Mouse (Mus musculus) midbrain, embryonic 15.5 days (tissue): ENCODE measurements around the gene Sirpb1a. TPM values are rescaled to one million over a fixed set of nuclear protein-coding genes. Genes with fewer than 3 reads are reported as not detected.
"Not testable (repeated sequence)": the region's sequence is repeated elsewhere in the genome, so short reads cannot be mapped to it uniquely, and the experiment has no call there.

ENCODE experiments used
- ATAC-seq: fragments of 200-750 bp; cut with Nextera tagmentation; replicated peaks from 2 replicates; pipeline ENCODE4 v1.8.0; 2017; ENCODE audit warnings: moderate TSS enrichment
- H3K27ac ChIP-seq: fragments of 300-500 bp; sonication (generic); 2 replicates; pipeline ENCODE4 v1.5.1; 2015; ENCODE audit warnings: mild to moderate bottlenecking, inconsistent platforms
- H3K27me3 ChIP-seq: fragments of 300-500 bp; sonication (generic); replicated peaks from 2 replicates; pipeline ENCODE4 v1.6.1; 2015; ENCODE audit warnings: inconsistent platforms
- H3K36me3 ChIP-seq: fragments of 300-500 bp; sonication (generic); replicated peaks from 2 replicates; pipeline ENCODE4 v1.6.1; 2015; ENCODE audit warnings: inconsistent platforms
- H3K4me1 ChIP-seq: fragments of 300-500 bp; sonication (generic); 2 replicates; pipeline ENCODE4 v1.6.1; 2015; ENCODE audit warnings: inconsistent platforms
- H3K4me2 ChIP-seq: fragments of 300-500 bp; sonication (generic); 2 replicates; pipeline ENCODE4 v1.6.1; 2015; ENCODE audit warnings: inconsistent platforms, mild to moderate bottlenecking, moderate library complexity
- H3K4me3 ChIP-seq: fragments of 300-500 bp; sonication (generic); 2 replicates; pipeline ENCODE4 v1.5.1; 2015; ENCODE audit warnings: mild to moderate bottlenecking, inconsistent platforms
- H3K9ac ChIP-seq: fragments of 300-500 bp; sonication (generic); 2 replicates; pipeline ENCODE4 v1.6.1; 2015; ENCODE audit warnings: mild to moderate bottlenecking, inconsistent platforms
- H3K9me3 ChIP-seq: fragments of 300-500 bp; sonication (generic); 2 replicates; pipeline ENCODE4 v1.6.1; 2016; ENCODE audit warnings: inconsistent platforms
- WGBS: fragments of 180-500 bp; shearing (Covaris S2); methylation state at CpG from one replicate; pipeline ENCODE4 v1.1.7; 2015; ENCODE audit warnings: mixed read lengths; 5-methylcytosine and 5-hydroxymethylcytosine counted together
- polyA plus RNA-seq: library from polyadenylated mRNA; unstranded; fragments of >200 nt; fragmentation: Nextera tagmentation; extraction: Ambion mirVana; gene quantifications from 2 replicates; pipeline ENCODE4 v1.2.1, GENCODE M21; 2015

Gene Sirpb1a
- not detected in 2 replicates for polyA plus RNA-seq

GRCm38 (mm10) chr3:15426447-15426846 lies at the start of gene Sirpb1a:
Sirpb1a (minus strand) TSS chr3:15426520.
- H3K4me3 ChIP-seq, H3K4me2 ChIP-seq, H3K4me1 ChIP-seq, ATAC-seq, H3K36me3 ChIP-seq, H3K27ac ChIP-seq, H3K9ac ChIP-seq, H3K27me3 ChIP-seq, H3K9me3 ChIP-seq: not testable (repeated sequence)
- WGBS = 98% methylated on average over 1 of the region's 1 CpGs

DNA sequence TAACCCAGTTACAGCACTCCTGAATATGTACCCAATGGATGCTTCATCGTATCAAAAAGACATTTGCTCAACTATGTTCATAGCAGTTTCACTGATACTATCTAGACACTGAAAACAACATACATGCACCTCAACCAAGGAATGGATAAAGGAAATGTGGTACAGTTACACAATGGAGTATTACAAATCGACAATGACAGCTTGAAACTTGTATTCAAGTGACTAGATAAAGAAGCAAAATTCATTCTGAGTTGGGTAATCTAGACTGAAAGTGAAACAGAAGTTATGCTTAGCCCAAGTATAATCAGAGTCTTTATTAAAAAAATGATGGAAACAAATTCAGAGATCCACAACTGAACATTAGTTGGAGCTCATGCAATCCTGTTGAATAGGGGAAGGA lies 48.5 kb upstream of the Sirpb1a start:
- not testable (repeated sequence) for H3K4me1 ChIP-seq, H3K36me3 ChIP-seq, H3K27ac ChIP-seq, H3K9me3 ChIP-seq, H3K4me2 ChIP-seq, H3K9ac ChIP-seq, H3K27me3 ChIP-seq, ATAC-seq, H3K4me3 ChIP-seq
- 71% methylated on average over 2 of the region's 2 CpGs for WGBS

DNA sequence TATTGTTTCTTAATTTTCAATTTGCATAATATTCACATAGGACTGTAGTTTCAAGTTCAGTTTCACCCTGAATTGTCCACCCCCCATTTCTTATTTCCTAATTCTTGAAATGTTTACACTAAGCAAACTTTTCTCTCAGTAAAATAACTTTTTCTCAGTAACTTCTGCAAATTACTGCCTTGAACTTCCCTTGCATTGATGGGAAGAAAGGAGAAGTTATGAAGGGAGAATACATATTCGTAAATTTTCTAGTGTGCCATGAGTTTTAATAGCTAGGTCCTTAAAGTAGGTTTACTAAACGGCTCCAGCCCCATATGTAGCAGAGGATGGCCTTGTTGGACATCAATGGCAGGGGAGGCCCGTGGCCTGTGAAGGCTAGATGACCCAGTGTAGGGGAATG lies 43.8 kb upstream of the Sirpb1a start:
- H3K9ac ChIP-seq, ATAC-seq: not testable (repeated sequence)

GRCm38 (mm10) chr3:15443936-15444335 lies 17.6 kb upstream of the Sirpb1a start:
- ATAC-seq, H3K27me3 ChIP-seq, H3K4me1 ChIP-seq, H3K4me3 ChIP-seq, H3K9me3 ChIP-seq, H3K4me2 ChIP-seq, H3K27ac ChIP-seq, H3K36me3 ChIP-seq, H3K9ac ChIP-seq: not testable (repeated sequence)
- WGBS = 82% methylated on average over 1 of the region's 1 CpGs

More for the DNA sequence above, 43.8 kb upstream of the Sirpb1a start:
- not testable (repeated sequence) for H3K4me1 ChIP-seq, H3K36me3 ChIP-seq, H3K27ac ChIP-seq, H3K4me2 ChIP-seq, H3K27me3 ChIP-seq, H3K4me3 ChIP-seq, H3K9me3 ChIP-seq
- WGBS = 83% methylated on average over 2 of the region's 3 CpGs

DNA sequence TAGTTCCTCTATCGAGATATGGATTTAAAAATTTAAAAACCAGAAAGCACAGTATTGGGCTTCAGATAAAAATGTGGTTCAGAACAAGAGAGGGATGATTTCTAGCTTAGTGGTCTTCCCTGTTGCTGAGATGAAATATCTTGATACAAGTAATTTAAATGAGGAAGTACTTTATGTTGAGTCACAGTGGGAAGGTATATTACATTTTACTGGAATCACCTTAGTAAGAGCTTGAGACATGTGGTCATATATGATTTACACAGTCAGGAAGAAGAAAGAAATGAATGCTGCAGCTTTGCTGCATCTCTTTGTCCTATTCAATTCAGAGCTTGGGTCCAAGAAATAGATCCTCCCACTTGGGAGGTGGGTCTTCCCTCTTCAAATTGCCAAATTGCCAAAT lies 13.5 kb upstream of the Sirpb1a start:
- not testable (repeated sequence) for H3K27ac ChIP-seq, H3K27me3 ChIP-seq, H3K9me3 ChIP-seq, H3K4me2 ChIP-seq, H3K4me3 ChIP-seq, H3K4me1 ChIP-seq, H3K9ac ChIP-seq, H3K36me3 ChIP-seq, ATAC-seq
- WGBS = 70% methylated on average over 1 of the region's 1 CpGs

GRCm38 (mm10) chr3:15427917-15428316 lies 1.6 kb upstream of the Sirpb1a start:
- no peaks in the 10 kb centered on the region for H3K27me3 ChIP-seq
- no peak for ATAC-seq

DNA sequence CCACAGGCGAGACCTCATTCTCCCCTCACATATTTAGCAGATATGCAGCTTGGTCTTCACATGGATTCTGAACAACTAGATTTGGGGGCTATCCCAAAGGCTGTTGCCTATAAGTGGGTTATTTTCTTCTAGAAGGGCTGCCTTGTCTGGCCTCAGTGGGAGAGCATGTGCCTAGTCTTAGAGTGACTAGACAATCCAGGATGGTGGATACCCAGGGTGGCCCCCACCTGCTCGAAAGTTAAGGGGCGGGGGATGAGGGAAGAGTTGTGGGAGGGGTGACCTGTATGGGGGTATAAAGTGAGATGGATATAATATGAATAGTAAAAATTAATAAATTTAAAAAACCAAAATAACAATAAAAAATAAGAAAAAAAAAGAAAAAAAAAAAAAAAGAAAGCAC lies 70.6 kb downstream of the Sirpb1a start:
- not testable (repeated sequence) for H3K9ac ChIP-seq, H3K27ac ChIP-seq, H3K36me3 ChIP-seq, H3K9me3 ChIP-seq, ATAC-seq, H3K4me2 ChIP-seq, H3K27me3 ChIP-seq, H3K4me3 ChIP-seq, H3K4me1 ChIP-seq
- 79% methylated on average over 3 of the region's 3 CpGs for WGBS

More at GRCm38 (mm10) chr3:15427917-15428316, 1.6 kb upstream of the Sirpb1a start:
- H3K4me2 ChIP-seq = no peak overlapping the region
- no peaks in the 10 kb centered on the region for H3K4me1 ChIP-seq
- no peaks in the 10 kb centered on the region for H3K36me3 ChIP-seq
- H3K4me3 ChIP-seq = no peak overlapping the region
- no peaks in the 10 kb centered on the region for H3K9me3 ChIP-seq
- no peak overlapping the region for H3K27ac ChIP-seq
- 64% methylated on average over 1 of the region's 1 CpGs for WGBS
- H3K9ac ChIP-seq = no peak overlapping the region

GRCm38 (mm10) chr3:15350318-15350717 lies 76.0 kb downstream of the Sirpb1a start:
- 93% methylated on average over 1 of the region's 2 CpGs for WGBS
- not testable (repeated sequence) for H3K9me3 ChIP-seq, H3K36me3 ChIP-seq, ATAC-seq, H3K27me3 ChIP-seq, H3K4me2 ChIP-seq, H3K4me3 ChIP-seq, H3K9ac ChIP-seq, H3K27ac ChIP-seq, H3K4me1 ChIP-seq

DNA sequence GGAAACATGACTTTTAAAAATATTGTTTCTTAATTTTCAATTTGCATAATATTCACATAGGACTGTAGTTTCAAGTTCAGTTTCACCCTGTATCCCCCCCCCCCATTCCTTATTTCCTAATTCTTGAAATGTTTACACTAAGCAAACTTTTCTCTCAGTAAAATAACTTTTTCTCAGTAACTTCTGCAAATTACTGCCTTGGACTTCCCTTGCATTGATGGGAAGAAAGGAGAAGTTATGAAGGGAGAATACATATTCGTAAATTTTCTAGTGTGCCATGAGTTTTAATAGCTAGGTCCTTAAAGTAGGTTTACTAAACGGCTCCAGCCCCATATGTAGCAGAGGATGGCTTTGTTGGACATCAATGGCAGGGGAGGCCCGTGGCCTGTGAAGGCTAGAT lies 80.7 kb downstream of the Sirpb1a start:
- not testable (repeated sequence) for H3K36me3 ChIP-seq, H3K9me3 ChIP-seq, H3K27ac ChIP-seq, ATAC-seq, H3K4me1 ChIP-seq, H3K9ac ChIP-seq, H3K4me2 ChIP-seq, H3K4me3 ChIP-seq, H3K27me3 ChIP-seq
- 60% methylated on average over 3 of the region's 3 CpGs for WGBS

- H3K9me3 ChIP-seq = no peaks in the 10 kb centered on the region
- H3K9ac ChIP-seq = no peak overlapping the region
- WGBS = 83% methylated on average over 1 of the region's 1 CpGs
- H3K4me2 ChIP-seq = no peak overlapping the region
- no peak overlapping the region for H3K27ac ChIP-seq
- no peak for ATAC-seq
- H3K27me3 ChIP-seq = no peaks in the 10 kb centered on the region
- no peaks in the 10 kb centered on the region for H3K4me1 ChIP-seq
- no peak overlapping the region for H3K4me3 ChIP-seq
- no peaks in the 10 kb centered on the region for H3K36me3 ChIP-seq
Measured at GRCm38 (mm10) chr3:15340287-15340686, 86.0 kb downstream of the Sirpb1a start.

DNA sequence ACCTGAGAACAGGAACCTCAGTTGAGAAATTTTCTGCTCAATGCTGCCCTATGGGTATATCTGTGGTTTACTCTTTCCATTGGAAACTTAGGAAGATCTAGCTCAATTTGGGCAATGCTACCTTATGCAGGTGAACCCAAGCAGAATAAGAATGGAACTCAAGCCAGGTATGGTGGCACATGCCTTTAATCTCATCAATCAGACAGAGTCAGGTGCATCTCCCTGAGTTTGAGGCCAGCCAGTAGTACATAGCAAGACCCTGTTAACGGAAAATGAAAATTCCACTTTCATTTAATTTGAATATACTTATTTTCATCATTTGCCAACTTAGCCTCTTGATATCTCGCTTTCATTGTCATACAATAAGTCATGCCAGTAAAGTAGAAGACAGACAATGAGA lies 92.1 kb downstream of the Sirpb1a start:
- H3K4me2 ChIP-seq = no peak overlapping the region
- ATAC-seq = no peak
- 69% methylated on average over 2 of the region's 2 CpGs for WGBS
- no peak overlapping the region for H3K9ac ChIP-seq
- H3K4me3 ChIP-seq = no peak overlapping the region
- H3K4me1 ChIP-seq = no peaks in the 10 kb centered on the region
- H3K9me3 ChIP-seq = no peaks in the 10 kb centered on the region; the same call in 1 of the 2 replicates
- no peak overlapping the region for H3K27ac ChIP-seq
- H3K27me3 ChIP-seq = no peaks in the 10 kb centered on the region
- no peaks in the 10 kb centered on the region for H3K36me3 ChIP-seq

DNA sequence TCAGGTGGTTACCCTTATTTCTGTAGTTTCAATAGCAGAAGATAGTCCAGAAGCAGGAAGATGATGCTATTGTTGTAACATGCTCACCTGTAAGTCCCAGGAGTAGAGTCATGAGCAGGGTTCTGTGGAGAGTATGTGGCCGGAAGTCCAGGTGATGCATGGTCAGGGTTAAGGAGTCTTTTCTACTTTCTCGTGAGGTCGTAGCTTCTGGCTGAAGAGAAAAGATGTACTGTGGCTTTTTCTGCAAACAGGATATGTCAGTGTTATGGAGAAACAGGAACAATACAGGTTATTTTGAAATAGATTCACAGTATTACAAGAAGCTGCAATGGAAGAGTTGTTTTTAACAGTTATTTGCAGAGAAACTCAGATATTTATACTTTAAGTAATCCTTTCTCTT lies 94.3 kb downstream of the Sirpb1a start, which contains the start of gene Gm9733:
Gm9733 (minus strand) TSS at position 240 of the 400 bp plus-strand sequence.
- Histone ChIP-seq H3K9ac (no peak within 1 kb of the TSS), H3K4me1 (no peaks in the 10 kb centered on the region), H3K9me3 (no peaks in the 10 kb centered on the region; the same call in 1 of the 2 replicates), H3K4me3 (no peak within 1 kb of the TSS), H3K4me2 (no peak within 1 kb of the TSS), H3K27me3 (no peaks in the 10 kb centered on the region), H3K36me3 (no peaks in the 10 kb centered on the region), H3K27ac (no peak within 1 kb of the TSS)
- ATAC-seq = no peak
- WGBS = 92% methylated on average over 3 of the region's 3 CpGs

- no peak for ATAC-seq
- no peaks in the 10 kb centered on the region for H3K27me3 ChIP-seq
- no peak overlapping the region for H3K9ac ChIP-seq
- H3K4me1 ChIP-seq = no peaks in the 10 kb centered on the region
- no peaks in the 10 kb centered on the region for H3K36me3 ChIP-seq
- no peak overlapping the region for H3K27ac ChIP-seq
- no peak overlapping the region for H3K4me3 ChIP-seq
- 67% methylated on average over 3 of the region's 3 CpGs for WGBS
- no peaks in the 10 kb centered on the region; the same call in 1 of the 2 replicates for H3K9me3 ChIP-seq
- H3K4me2 ChIP-seq = no peak overlapping the region
Measured at GRCm38 (mm10) chr3:15331545-15331944, 94.8 kb downstream of the Sirpb1a start.
